Mouse (Mus musculus): ENCODE results near the gene Bub1. TPM values are rescaled to one million over a fixed set of nuclear protein-coding genes. Genes with fewer than 3 reads are reported as not detected.

The Bub1 gene
- polyA plus RNA-seq, 1 experiment from 2014 or later, result 47.8 TPM

GRCm38 (mm10) chr2:127760429-127761000, 71.2 kb downstream of the Bub1 start:
- DNase-seq (ENCODE audit: low spot score) (no peak), ATAC-seq (replicated peaks; ENCODE audit: low FRiP score) (no peak)
- H3K9me3 ChIP-seq (ENCODE audit: control insufficient read depth, low read length), result no peaks in the 10 kb centered on the region
- H3K27me3 ChIP-seq (replicated peaks; ENCODE audit: control insufficient read depth, insufficient read depth, low read length), result no peaks in the 10 kb centered on the region
- H3K4me3 ChIP-seq (ENCODE audit: low read depth, low read length), result no peak overlapping the region
- no peaks in the 10 kb centered on the region for H3K4me1 ChIP-seq (replicated peaks; ENCODE audit: control insufficient read depth, insufficient read depth, low read length)
- 52% methylated on average over 10 of the region's 10 CpGs for WGBS
- no peak overlapping the region for H3K9ac ChIP-seq (ENCODE audit: low read depth, low read length)
- H3K4me2 ChIP-seq, result no peak overlapping the region
- H3K36me3 ChIP-seq (ENCODE audit: control insufficient read depth, insufficient read depth, low read length), result no peaks in the 10 kb centered on the region; the same call in 1 of the 2 replicates
- no peak overlapping the region for H3K27ac ChIP-seq (ENCODE audit: low read depth, low read length)

DNA sequence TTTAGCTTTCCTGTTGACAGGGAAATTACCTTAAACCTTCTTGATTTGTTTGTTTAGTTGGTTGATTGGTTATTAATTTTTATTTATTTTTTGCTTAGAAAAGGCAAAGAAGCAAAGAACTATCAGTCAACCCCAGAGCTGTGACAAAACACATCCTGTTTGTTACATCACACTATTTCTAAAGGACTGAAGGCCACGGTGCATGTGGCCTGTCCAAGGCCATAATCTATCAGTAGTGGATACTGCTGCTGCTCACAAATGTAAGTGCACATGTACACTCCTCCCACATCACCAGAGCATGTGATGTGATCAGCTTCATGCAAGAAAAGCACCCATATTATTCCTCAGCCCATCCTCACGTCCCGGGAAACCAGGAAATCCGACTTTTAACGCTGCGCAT, 71.7 kb downstream of the Bub1 start:
- no peak overlapping the region for H3K4me2 ChIP-seq
- no peak for DNase-seq (ENCODE audit: low spot score)
- H3K9me3 ChIP-seq (ENCODE audit: control insufficient read depth, low read length), result no peaks in the 10 kb centered on the region
- no peak overlapping the region for H3K4me3 ChIP-seq (ENCODE audit: low read depth, low read length)
- no peak overlapping the region for H3K27ac ChIP-seq (ENCODE audit: low read depth, low read length)
- H3K4me1 ChIP-seq (replicated peaks; ENCODE audit: control insufficient read depth, insufficient read depth, low read length), result no peaks in the 10 kb centered on the region
- H3K27me3 ChIP-seq (replicated peaks; ENCODE audit: control insufficient read depth, insufficient read depth, low read length), result no peaks in the 10 kb centered on the region
- H3K9ac ChIP-seq (ENCODE audit: low read depth, low read length), result no peak overlapping the region
- no peaks in the 10 kb centered on the region; the same call in 1 of the 2 replicates for H3K36me3 ChIP-seq (ENCODE audit: control insufficient read depth, insufficient read depth, low read length)
- 85% methylated on average over 6 of the region's 6 CpGs for WGBS
- ATAC-seq (replicated peaks; ENCODE audit: low FRiP score), result no peak

GRCm38 (mm10) chr2:127759157-127759880, 72.3 kb downstream of the Bub1 start:
- Histone ChIP-seq H3K27me3 (replicated peaks; ENCODE audit: control insufficient read depth, insufficient read depth, low read length) (no peaks in the 10 kb centered on the region), H3K4me1 (replicated peaks; ENCODE audit: control insufficient read depth, insufficient read depth, low read length) (no peaks in the 10 kb centered on the region), H3K4me3 (ENCODE audit: low read depth, low read length) (no peak overlapping the region), H3K9ac (ENCODE audit: low read depth, low read length) (no peak overlapping the region), H3K9me3 (ENCODE audit: control insufficient read depth, low read length) (no peaks in the 10 kb centered on the region), H3K36me3 (ENCODE audit: control insufficient read depth, insufficient read depth, low read length) (no peaks in the 10 kb centered on the region; the same call in 1 of the 2 replicates), H3K4me2 (no peak overlapping the region), H3K27ac (ENCODE audit: low read depth, low read length) (no peak overlapping the region)
- 65% methylated on average over 5 of the region's 5 CpGs for WGBS
- no peak for ATAC-seq (replicated peaks; ENCODE audit: low FRiP score)
- DNase-seq (ENCODE audit: low spot score), result no peak

DNA sequence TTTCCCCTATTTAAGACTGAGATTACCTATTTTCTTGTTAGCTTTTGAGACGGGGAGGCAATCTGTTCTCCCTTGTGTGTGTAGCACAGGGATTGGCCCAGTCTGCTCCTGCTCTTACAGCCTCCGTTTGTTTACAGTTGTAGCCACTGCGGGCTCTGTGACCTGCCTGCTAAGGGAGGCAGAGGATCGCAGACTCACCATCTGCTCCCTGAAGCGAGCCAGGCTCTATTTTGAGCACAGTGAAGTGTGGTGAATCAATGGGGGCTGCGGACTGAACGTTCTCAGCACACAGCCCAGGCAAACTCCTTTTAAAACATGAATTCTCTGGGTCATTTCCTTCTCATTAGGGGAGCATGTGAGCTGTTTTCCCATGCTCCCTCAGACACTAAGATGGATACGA, 74.5 kb downstream of the Bub1 start:
- 42% methylated on average over 8 of the region's 8 CpGs for WGBS
- H3K27ac ChIP-seq (ENCODE audit: low read depth, low read length), result no peak overlapping the region
- DNase-seq (ENCODE audit: low spot score), result no peak
- no peaks in the 10 kb centered on the region for H3K4me1 ChIP-seq (replicated peaks; ENCODE audit: control insufficient read depth, insufficient read depth, low read length)
- H3K36me3 ChIP-seq (ENCODE audit: control insufficient read depth, insufficient read depth, low read length), result no peaks in the 10 kb centered on the region; the same call in 1 of the 2 replicates
- H3K9me3 ChIP-seq (ENCODE audit: control insufficient read depth, low read length), result no peaks in the 10 kb centered on the region
- no peaks in the 10 kb centered on the region for H3K27me3 ChIP-seq (replicated peaks; ENCODE audit: control insufficient read depth, insufficient read depth, low read length)
- H3K4me2 ChIP-seq, result no peak overlapping the region
- H3K9ac ChIP-seq (ENCODE audit: low read depth, low read length), result no peak overlapping the region
- no peak overlapping the region for H3K4me3 ChIP-seq (ENCODE audit: low read depth, low read length)
- no peak for ATAC-seq (replicated peaks; ENCODE audit: low FRiP score)

GRCm38 (mm10) chr2:127754113-127754512, 77.6 kb downstream of the Bub1 start:
- H3K4me2 ChIP-seq, result no peak overlapping the region
- ATAC-seq (replicated peaks; ENCODE audit: low FRiP score) (no peak), DNase-seq (ENCODE audit: low spot score) (no peak)
- WGBS, result 84% methylated on average over 4 of the region's 4 CpGs
- H3K9me3 ChIP-seq (ENCODE audit: control insufficient read depth, low read length), result no peaks in the 10 kb centered on the region
- H3K27ac ChIP-seq (ENCODE audit: low read depth, low read length), result no peak overlapping the region
- H3K27me3 ChIP-seq (replicated peaks; ENCODE audit: control insufficient read depth, insufficient read depth, low read length), result no peaks in the 10 kb centered on the region
- no peaks in the 10 kb centered on the region for H3K36me3 ChIP-seq (ENCODE audit: control insufficient read depth, insufficient read depth, low read length)
- H3K4me1 ChIP-seq (replicated peaks; ENCODE audit: control insufficient read depth, insufficient read depth, low read length), result no peaks in the 10 kb centered on the region
- H3K9ac ChIP-seq (ENCODE audit: low read depth, low read length), result no peak overlapping the region
- H3K4me3 ChIP-seq (ENCODE audit: low read depth, low read length), result no peak overlapping the region

DNA sequence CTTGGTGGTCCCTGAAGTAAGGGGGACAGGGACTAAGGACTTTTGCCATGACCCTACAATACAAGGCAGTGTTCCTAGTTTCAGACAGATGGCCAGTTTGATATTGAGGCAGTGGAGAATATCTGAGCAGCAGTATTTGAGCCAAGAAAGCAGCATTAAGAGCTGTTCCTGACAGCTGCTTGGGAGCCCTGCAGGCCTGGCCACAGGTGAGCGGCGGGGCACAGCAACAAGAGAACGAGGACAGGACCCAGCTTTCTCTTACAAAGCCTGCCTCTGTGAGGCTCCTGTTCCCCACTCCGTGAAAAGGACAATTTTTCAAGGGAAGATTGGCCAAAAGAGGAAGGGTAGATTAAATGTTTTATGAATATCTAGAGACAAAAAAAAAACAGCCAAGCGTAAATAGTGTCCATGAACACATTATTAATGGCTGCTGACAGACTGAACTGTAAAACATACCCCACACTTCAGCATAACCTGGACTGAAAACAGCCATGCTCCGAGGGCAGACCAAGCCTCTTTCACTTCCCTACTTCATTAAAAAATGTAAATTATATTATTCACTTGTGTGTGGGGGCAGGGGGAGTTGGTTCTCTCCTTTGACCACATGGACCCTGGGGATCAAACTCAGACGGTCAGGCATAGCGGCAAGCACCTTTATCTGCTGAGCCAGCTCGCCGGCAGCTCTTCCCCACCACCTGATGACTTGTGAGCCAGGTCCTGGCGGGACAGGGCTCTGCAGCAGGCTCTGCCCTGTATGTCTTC, 79.6 kb downstream of the Bub1 start:
- Histone ChIP-seq H3K9ac (ENCODE audit: low read depth, low read length) (no peak overlapping the region), H3K27me3 (replicated peaks; ENCODE audit: control insufficient read depth, insufficient read depth, low read length) (no peaks in the 10 kb centered on the region), H3K36me3 (ENCODE audit: control insufficient read depth, insufficient read depth, low read length) (no peaks in the 10 kb centered on the region), H3K9me3 (ENCODE audit: control insufficient read depth, low read length) (no peaks in the 10 kb centered on the region), H3K4me2 (no peak overlapping the region), H3K27ac (ENCODE audit: low read depth, low read length) (no peak overlapping the region), H3K4me3 (ENCODE audit: low read depth, low read length) (no peak overlapping the region), H3K4me1 (replicated peaks; ENCODE audit: control insufficient read depth, insufficient read depth, low read length) (no peaks in the 10 kb centered on the region)
- DNase-seq (ENCODE audit: low spot score) (no peak), ATAC-seq (replicated peaks; ENCODE audit: low FRiP score) (no peak)
- 77% methylated on average over 11 of the region's 11 CpGs for WGBS

Other genes starting within 250 kb of the Bub1 start
- 3.2 and 4.0 TPM in 2 replicates for gene Zfp661, start 244.8 kb downstream of the Bub1 start, polyA plus RNA-seq (2014; fragmentation: Nextera tagmentation; extraction: Ambion mirVana)
- gene Mrps5, start 244.6 kb downstream of the Bub1 start, polyA plus RNA-seq (2014; fragmentation: Nextera tagmentation; extraction: Ambion mirVana), result 202 and 214 TPM in 2 replicates
- gene Mal, start 175.2 kb downstream of the Bub1 start, polyA plus RNA-seq (2014; fragmentation: Nextera tagmentation; extraction: Ambion mirVana), result 0.11 TPM in 1 of 2 replicates, not detected in the other
- 0.17 and 0.22 TPM in 2 replicates for gene Mall, start 101.9 kb downstream of the Bub1 start, polyA plus RNA-seq (2014; fragmentation: Nextera tagmentation; extraction: Ambion mirVana)
- gene Nphp1, start 43.0 kb downstream of the Bub1 start, polyA plus RNA-seq (2014; fragmentation: Nextera tagmentation; extraction: Ambion mirVana), result 12.5 and 12.8 TPM in 2 replicates
- 40.6 and 45.2 TPM in 2 replicates for gene Mtln, start 39.4 kb downstream of the Bub1 start, polyA plus RNA-seq (2014; fragmentation: Nextera tagmentation; extraction: Ambion mirVana)
- 0.34 TPM in 1 of 2 replicates, not detected in the other for gene Acoxl, start 7.0 kb upstream of the Bub1 start, polyA plus RNA-seq (2014; fragmentation: Nextera tagmentation; extraction: Ambion mirVana)